Mouse (Mus musculus): Measurements from ENCODE around the gene Plekhb2. TPM values are rescaled to one million over a fixed set of nuclear protein-coding genes. Genes with fewer than 3 reads are reported as not detected.

Plekhb2 gene
- total RNA-seq, 2 experiments from 2014 or later: 21.8 to 23.8 TPM

Other genes with a start within 250 kb of the Plekhb2 start
- gene Fam168b, start 6.9 kb upstream of the Plekhb2 start, total RNA-seq (2021): 10 to 100 TPM; 35.2 to 39.5 TPM

Measured in gastrocnemius, postnatal 14 days (tissue).